Mouse (Mus musculus) heart, embryonic 13.5 days (tissue): ENCODE measurements around the gene Tifa. TPM values are rescaled to one million over a fixed set of nuclear protein-coding genes. Genes with fewer than 3 reads are reported as not detected.

ENCODE experiments used
- ATAC-seq: fragments of 200-750 bp; cut with Nextera tagmentation; 2 replicates; pipeline ENCODE4 v1.8.0; 2017; ENCODE audit warnings: moderate TSS enrichment; ENCODE audit not compliant: insufficient number of reproducible peaks, low FRiP score, low TSS enrichment; ENCODE audit errors: extremely low read depth
- H3K27ac ChIP-seq: fragments of 300-500 bp; sonication (generic); replicated peaks from 2 replicates; pipeline ENCODE4 v1.5.1; 2015; ENCODE audit warnings: moderate library complexity, mild to moderate bottlenecking, inconsistent platforms
- H3K27me3 ChIP-seq: fragments of 300-500 bp; sonication (generic); replicated peaks from 2 replicates; pipeline ENCODE4 v1.6.1; 2015; ENCODE audit warnings: mild to moderate bottlenecking, inconsistent platforms
- H3K36me3 ChIP-seq: fragments of 300-500 bp; sonication (generic); 2 replicates; pipeline ENCODE4 v1.6.1; 2015; ENCODE audit warnings: mild to moderate bottlenecking, inconsistent platforms
- H3K4me1 ChIP-seq: fragments of 300-500 bp; sonication (generic); 2 replicates; pipeline ENCODE4 v1.6.1; 2015; ENCODE audit warnings: inconsistent platforms
- H3K4me2 ChIP-seq: fragments of 300-500 bp; sonication (generic); 2 replicates; pipeline ENCODE4 v1.6.1; 2015; ENCODE audit warnings: inconsistent platforms, mild to moderate bottlenecking, moderate library complexity
- H3K4me3 ChIP-seq: fragments of 300-500 bp; sonication (generic); 2 replicates; pipeline ENCODE4 v1.5.1; 2015; ENCODE audit warnings: moderate library complexity, mild to moderate bottlenecking, inconsistent platforms
- H3K9ac ChIP-seq: fragments of 300-500 bp; sonication (generic); 2 replicates; pipeline ENCODE4 v1.6.1; 2015; ENCODE audit warnings: inconsistent platforms, mild to moderate bottlenecking, moderate library complexity
- H3K9me3 ChIP-seq: fragments of 300-500 bp; sonication (generic); 2 replicates; pipeline ENCODE4 v1.6.1; 2016; ENCODE audit warnings: inconsistent platforms
- WGBS: fragments of 180-500 bp; shearing (Covaris S2); methylation state at CpG from one replicate; pipeline ENCODE4 v1.1.7; 2015; ENCODE audit warnings: mixed read lengths; 5-methylcytosine and 5-hydroxymethylcytosine counted together
- polyA plus RNA-seq: library from polyadenylated mRNA; unstranded; fragments of >200 nt; fragmentation: Nextera tagmentation; extraction: Ambion mirVana; gene quantifications from 2 replicates; pipeline ENCODE4 v1.2.1, GENCODE M21; 2015

Gene Tifa
- polyA plus RNA-seq, 1 experiment from 2014 or later, result 3.0 TPM

GRCm38 (mm10) chr3:127874254-127874883 lies 84.8 kb downstream of the Tifa start:
- H3K36me3 ChIP-seq, result no peaks in the 10 kb centered on the region
- peaks cover 11% of the 10 kb centered on the region for H3K4me1 ChIP-seq
- no peak for ATAC-seq
- H3K4me2 ChIP-seq, result no peak overlapping the region
- H3K27ac ChIP-seq, result no peak overlapping the region
- no peaks in the 10 kb centered on the region for H3K9me3 ChIP-seq
- H3K27me3 ChIP-seq, result no peaks in the 10 kb centered on the region
- H3K9ac ChIP-seq, result no peak overlapping the region
- WGBS, result 46% methylated on average over 4 of the region's 4 CpGs
- no peak overlapping the region for H3K4me3 ChIP-seq

- no peak overlapping the region for H3K4me2 ChIP-seq
- no peaks in the 10 kb centered on the region for H3K27me3 ChIP-seq
- no peak overlapping the region for H3K27ac ChIP-seq
- peaks cover 11% of the 10 kb centered on the region for H3K4me1 ChIP-seq
- no peak overlapping the region for H3K9ac ChIP-seq
- H3K4me3 ChIP-seq, result no peak overlapping the region
- no peaks in the 10 kb centered on the region for H3K36me3 ChIP-seq
- no peaks in the 10 kb centered on the region for H3K9me3 ChIP-seq
- WGBS, result 84% methylated on average over 7 of the region's 7 CpGs
- no peak for ATAC-seq
These were observed 85.5 kb downstream of the Tifa start for GRCm38 (mm10) chr3:127875059-127875458.

- 88% methylated on average over 2 of the region's 2 CpGs for WGBS
- Histone ChIP-seq H3K4me1 (peaks cover 11% of the 10 kb centered on the region), H3K27ac (no peak overlapping the region), H3K9ac (no peak overlapping the region), H3K4me2 (no peak overlapping the region), H3K4me3 (no peak overlapping the region), H3K36me3 (no peaks in the 10 kb centered on the region), H3K27me3 (no peaks in the 10 kb centered on the region), H3K9me3 (no peaks in the 10 kb centered on the region)
- ATAC-seq, result no peak
These were observed 85.9 kb downstream of the Tifa start for GRCm38 (mm10) chr3:127875509-127875908.

GRCm38 (mm10) chr3:127879968-127880367 lies 90.4 kb downstream of the Tifa start:
- WGBS, result 78% methylated on average over 3 of the region's 3 CpGs
- no peak overlapping the region for H3K27ac ChIP-seq
- no peaks in the 10 kb centered on the region for H3K9me3 ChIP-seq
- no peaks in the 10 kb centered on the region for H3K36me3 ChIP-seq
- no peak for ATAC-seq
- H3K4me1 ChIP-seq, result peaks cover 8% of the 10 kb centered on the region
- H3K4me3 ChIP-seq, result no peak overlapping the region
- no peak overlapping the region for H3K9ac ChIP-seq
- no peak overlapping the region for H3K4me2 ChIP-seq
- H3K27me3 ChIP-seq, result no peaks in the 10 kb centered on the region

GRCm38 (mm10) chr3:127881684-127882083 lies 92.1 kb downstream of the Tifa start:
- Histone ChIP-seq H3K9me3 (no peaks in the 10 kb centered on the region), H3K36me3 (no peaks in the 10 kb centered on the region), H3K27me3 (no peaks in the 10 kb centered on the region), H3K9ac (no peak overlapping the region), H3K27ac (no peak overlapping the region), H3K4me2 (no peak overlapping the region), H3K4me1 (peaks cover 8% of the 10 kb centered on the region), H3K4me3 (no peak overlapping the region)
- ATAC-seq, result no peak; the same call in 1 of the 2 replicates
- 26% methylated on average over 2 of the region's 2 CpGs for WGBS

Other genes with a start within 250 kb of the Tifa start
- 50.9 and 53.7 TPM in 2 replicates for gene Larp7, start 236.5 kb upstream of the Tifa start, polyA plus RNA-seq
- 6.8 and 8.1 TPM in 2 replicates for gene Zgrf1, start 236.3 kb upstream of the Tifa start, polyA plus RNA-seq
- gene Neurog2, start 156.7 kb upstream of the Tifa start, polyA plus RNA-seq, result not detected in 2 replicates
- gene Alpk1, start 9.3 kb upstream of the Tifa start, polyA plus RNA-seq, result 1.0 and 1.2 TPM in 2 replicates
- gene Ap1ar, start 47.7 kb downstream of the Tifa start, polyA plus RNA-seq, result 27.5 and 30.5 TPM in 2 replicates
- 6.9 and 9.0 TPM in 2 replicates for gene Fam241a, start 106.5 kb downstream of the Tifa start, polyA plus RNA-seq